Mouse (Mus musculus) lung, postnatal 25 days (tissue): ENCODE measurements around the gene Zfp341.

Source experiments
- DNase-seq: peaks from one replicate; pipeline ENCODE4 v3.0.0; 2022; ENCODE audit warnings: low spot score

Zfp341 gene

DNA sequence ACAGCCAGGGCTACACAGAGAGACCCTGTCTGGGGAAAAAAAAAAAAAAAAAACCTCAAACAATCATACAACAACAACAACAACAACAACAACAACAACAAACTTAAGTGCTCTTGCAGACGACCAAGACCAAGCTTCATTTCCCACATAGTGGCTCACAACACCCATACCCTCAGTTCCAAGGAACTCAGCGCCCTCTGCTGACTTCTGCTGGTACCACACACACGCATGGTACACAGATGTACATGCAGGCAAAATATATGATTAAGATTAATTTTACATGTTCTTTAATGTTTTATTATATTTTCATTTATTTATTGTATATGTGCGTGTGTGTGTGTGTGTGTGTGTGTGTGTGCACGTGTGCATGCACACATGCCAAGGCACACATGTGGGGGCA, 26.7 kb upstream of the Zfp341 start:
- DNase-seq = no peak

DNA sequence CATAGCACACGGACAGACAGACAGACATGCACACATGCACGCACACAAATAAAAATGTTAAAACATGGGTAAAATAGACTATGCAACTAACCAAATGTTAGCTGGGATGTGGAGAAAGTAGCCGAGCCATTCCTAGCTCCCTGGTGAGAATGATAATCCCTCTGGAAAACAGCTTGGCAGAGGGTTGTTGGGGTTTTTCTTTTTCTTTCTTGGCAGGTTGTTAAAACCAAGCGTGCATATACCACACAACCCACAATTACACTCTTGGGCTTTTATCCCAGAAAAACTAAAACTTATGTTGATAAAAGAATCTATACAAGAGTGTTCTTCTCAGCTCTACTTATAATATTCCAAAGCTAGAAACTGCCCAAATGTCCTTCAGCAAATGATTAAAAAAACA, 24.0 kb upstream of the Zfp341 start:
- no peak for DNase-seq

DNA sequence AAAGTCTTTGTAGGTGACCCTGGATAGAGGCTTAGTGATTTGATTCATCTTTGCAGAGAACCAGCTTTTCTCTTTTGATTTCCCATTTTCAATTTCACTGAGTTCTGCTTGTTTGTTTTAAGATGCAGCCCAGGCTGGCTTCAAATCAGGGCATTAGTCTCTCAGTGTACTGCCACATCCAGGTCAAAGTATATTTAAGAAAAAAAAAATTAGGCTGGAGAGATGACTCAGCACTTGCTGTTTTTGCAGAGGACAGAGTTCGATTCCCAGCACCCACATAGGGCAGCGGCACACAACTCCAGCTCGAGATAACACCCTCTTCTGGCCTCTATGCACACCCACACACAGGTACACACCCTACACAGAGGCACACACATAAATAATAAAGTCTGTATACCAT, 21.9 kb upstream of the Zfp341 start:
- no peak for DNase-seq

GRCm38 (mm10) chr2:154593025-154593424, 20.1 kb upstream of the Zfp341 start:
- peak; percentile 68 for DNase-seq

DNA sequence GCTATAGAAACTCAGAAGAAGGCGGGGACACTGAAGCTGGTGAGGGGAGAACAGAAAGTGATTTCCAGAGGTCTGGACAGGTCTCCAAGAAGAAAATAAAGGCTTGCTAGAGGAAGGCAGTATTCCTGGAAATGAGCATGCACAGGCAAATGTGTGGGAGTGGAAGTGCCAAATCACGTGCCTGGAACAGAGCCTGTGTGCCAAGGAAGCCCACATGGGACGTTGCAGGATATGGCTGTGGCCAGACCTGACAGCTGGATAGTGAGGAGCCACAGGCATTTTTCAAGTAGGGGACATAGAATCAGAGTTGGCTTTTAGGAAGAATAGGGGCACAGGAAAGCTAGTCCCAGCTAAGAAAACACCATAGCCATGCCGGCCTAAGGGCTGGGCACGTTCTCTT, 17.3 kb upstream of the Zfp341 start:
- DNase-seq = no peak

GRCm38 (mm10) chr2:154597399-154597798, 15.7 kb upstream of the Zfp341 start:
- DNase-seq = no peak

GRCm38 (mm10) chr2:154600586-154600985, 12.5 kb upstream of the Zfp341 start:
- no peak for DNase-seq

DNA sequence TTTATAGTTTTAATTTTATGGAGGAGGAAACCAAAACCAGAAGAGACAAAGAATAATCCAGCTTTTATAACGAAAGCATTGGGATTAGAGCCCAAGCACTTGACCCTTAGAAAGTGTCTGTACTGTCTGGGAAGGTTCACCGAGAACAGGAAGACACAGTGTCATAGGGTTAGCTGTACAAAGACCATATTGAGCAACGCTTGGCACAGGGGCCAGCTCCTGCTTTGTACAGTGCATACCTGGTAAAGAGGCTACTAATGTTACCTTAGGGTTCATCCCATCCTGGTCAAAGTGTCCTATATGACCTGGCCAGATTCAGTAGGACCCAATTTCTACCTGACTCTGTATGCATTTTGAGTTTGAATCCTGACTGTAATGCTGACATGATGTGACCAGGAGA, 11.8 kb upstream of the Zfp341 start:
- no peak for DNase-seq

- DNase-seq = no peak
These were observed 10.0 kb upstream of the Zfp341 start for GRCm38 (mm10) chr2:154603007-154603637.

DNA sequence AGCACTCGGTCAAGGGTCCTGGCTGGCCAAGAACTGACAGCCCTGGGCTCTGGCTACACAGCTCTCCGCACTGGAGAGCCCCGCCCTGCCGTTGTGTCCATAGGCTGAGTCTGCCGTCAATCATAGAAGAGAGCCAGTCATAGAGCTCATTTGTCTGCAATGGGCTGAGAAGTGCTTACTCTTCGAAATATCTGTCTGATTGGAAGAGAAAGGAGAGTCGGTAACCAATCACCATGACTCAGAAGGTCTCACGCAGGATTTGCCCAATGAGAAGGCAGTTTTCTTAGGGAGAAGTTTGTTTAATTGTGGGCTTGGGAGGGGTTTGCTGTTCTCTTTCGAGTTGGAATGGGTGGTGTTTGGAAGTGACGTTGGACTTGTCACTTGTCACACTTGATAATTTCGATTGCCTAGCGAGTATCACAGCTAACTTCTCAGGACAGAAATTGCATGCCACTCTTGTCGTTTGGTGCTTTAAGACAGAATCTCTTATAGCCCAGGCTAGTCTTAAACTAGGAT, 9.4 kb upstream of the Zfp341 start, which contains the start of gene Pxmp4:
TSS of gene Pxmp4 (minus strand) at position 71 of the 516 bp plus-strand sequence.
- DNase-seq = peak; percentile 100

DNA sequence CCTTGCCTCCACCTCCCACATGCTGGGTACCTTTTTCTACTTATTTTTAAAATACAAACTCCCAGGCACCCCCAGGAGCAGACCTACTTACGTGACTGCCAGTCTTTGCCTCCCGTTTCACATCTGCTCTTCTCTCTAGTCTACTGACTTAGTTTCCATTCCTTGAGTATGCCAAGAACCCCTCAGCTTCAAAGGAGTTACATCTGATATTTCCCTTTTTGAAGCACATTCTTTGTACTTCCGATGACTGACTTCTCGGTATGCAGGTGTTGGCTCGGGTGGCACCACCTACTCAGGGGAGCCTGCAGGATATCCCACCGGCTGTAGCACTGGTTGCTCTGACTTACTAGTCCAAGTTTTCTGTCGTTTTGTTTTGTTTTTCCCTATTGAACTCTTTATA, 8.9 kb upstream of the Zfp341 start:
- no peak for DNase-seq

- no peak for DNase-seq
These were observed 6.1 kb upstream of the Zfp341 start for GRCm38 (mm10) chr2:154606965-154607364.

- DNase-seq = no peak
These were observed 3.9 kb upstream of the Zfp341 start for GRCm38 (mm10) chr2:154609050-154609767.

- DNase-seq = no peak
These were observed 1.9 kb downstream of the Zfp341 start for GRCm38 (mm10) chr2:154614841-154615576.

- no peak for DNase-seq
These were observed 2.6 kb downstream of the Zfp341 start for GRCm38 (mm10) chr2:154615674-154616073.

DNA sequence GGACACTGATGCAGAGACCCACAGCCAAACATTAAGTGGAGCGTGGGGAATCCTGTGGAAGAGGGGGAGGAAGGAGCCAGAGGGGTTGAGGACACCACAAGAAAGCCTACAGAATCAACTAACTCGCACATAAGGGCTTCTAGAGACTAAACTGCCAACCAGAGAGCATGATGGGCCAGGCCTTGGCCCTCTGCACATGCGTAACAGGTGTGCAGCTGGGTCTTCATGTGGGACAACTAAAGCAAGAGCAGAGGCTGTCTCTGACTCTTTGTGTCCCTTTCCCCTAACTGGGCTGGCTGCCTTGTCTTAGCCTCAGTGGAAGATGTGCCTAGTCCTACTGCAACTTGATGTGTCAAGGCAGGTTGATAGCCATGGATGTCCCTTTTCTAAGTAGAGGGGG, 4.0 kb downstream of the Zfp341 start:
- DNase-seq = no peak

DNA sequence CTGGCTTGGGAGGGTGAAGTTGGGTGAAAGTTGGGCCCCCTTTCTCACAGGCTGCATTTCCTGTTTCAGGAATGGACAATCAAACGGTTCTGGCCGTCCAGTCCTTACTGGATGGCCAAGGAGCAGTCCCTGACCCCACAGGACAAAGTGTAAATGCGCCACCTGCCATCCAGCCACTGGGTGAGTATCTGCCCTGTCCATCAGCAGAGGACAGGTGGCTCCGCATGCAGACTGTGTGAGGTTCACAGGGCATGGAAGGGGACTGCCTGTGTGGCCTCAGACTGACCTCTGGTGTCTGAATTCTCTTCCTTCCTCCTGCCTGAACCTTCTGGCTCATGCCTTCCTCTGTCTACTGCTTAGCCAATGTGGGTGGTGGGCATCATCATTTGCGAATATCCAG, 8.6 kb downstream of the Zfp341 start:
- DNase-seq = no peak

DNA sequence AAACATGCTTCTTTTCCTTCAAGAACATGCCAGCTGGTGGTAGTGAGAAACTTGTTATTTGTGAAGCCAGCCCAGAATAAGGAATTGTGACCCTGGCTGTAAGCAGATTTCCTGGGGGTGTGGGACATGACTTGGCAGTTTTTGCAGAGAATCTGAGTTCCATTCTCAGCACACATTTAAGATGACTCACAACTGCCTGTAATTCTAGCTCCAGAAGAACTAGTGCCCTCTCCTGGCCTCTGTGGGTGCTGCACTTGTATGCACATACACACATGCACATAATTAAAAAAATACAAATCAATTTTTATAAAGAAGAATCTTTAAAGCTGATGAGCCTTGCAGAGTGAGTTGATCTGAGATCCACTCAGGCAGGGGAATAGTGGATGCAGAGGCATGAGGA, 11.0 kb downstream of the Zfp341 start:
- DNase-seq = no peak

- no peak for DNase-seq
These were observed 17.4 kb downstream of the Zfp341 start for GRCm38 (mm10) chr2:154630531-154630930.

DNA sequence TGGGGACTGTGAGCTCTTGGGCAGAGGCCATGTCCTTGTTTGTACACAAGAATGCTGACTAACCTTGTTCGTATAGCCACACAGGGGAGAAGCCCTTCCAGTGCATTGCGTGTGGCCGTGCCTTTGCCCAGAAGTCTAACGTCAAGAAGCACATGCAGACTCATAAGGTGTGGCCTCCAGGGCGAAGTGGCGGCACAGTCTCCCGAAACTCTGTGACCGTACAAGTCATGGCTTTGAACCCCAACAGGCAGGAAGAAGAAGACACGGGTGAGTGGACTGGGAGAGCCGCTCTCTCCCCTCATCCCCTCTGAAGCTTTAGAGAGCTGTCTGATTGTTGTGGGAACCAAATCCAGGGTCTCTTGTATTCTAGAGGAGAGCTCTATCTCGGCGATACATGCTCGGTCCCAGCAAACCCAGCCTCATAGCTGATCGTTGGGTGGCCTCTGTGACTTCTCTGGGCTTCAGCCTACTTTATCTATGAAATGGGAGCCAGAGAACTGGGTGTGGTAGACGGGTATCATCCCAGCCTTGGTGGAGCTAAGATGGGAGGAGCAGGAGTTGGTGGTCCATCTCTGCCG, 19.2 kb downstream of the Zfp341 start:
- no peak for DNase-seq

DNA sequence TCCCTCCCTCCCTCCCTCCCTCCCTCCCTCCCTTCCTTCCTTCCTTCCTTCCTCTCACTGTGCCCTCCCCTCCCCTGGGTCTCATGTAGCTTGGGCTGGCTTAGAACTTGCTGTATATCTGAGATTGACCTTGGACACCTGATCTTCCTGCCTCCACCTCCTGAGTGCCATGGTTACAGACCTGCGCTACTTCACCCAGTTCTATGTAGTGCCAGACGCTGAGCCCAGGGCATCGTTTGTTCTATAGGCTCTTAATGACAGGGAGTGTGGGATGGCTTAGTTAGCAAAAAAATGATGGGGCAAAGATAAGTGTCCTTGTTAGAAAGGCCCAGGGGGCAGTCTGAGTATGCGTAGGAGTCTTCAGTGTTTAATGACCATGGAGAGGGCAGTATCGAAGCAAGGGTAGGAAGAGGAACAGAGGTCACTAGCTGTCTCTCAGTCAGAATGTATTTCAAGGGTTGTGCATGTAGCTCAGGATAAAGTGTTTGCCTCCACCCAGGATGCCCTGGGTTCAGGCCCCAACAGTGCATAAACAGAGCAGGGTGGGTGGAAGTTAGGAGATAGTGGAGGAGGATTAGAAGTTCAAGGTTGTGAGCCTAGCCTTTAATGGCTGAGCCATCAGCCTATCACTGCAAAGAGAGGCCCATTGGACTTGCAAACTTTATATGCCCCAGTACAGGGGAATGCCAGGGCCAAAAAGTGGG, 20.1 kb downstream of the Zfp341 start:
- DNase-seq = no peak
